Mouse (Mus musculus) limb, embryonic 14.5 days (tissue): ENCODE results near the gene Cttnbp2nl. TPM values are rescaled to one million over a fixed set of nuclear protein-coding genes. Genes with fewer than 3 reads are reported as not detected.

Experiments used
- ATAC-seq: fragments of 200-750 bp; cut with Nextera tagmentation; 2 replicates; pipeline ENCODE4 v1.8.0; 2017; ENCODE audit warnings: low read depth, moderate number of reproducible peaks, moderate TSS enrichment; ENCODE audit not compliant: low FRiP score
- DNase-seq: peaks from one replicate; pipeline ENCODE4 v3.0.0-alpha.2; 2015; ENCODE audit warnings: low spot score
- H3K27ac ChIP-seq: fragments of 300-500 bp; sonication (generic); replicated peaks from 2 replicates; pipeline ENCODE4 v1.5.1; 2014; ENCODE audit warnings: low read depth, mild to moderate bottlenecking, low read length, moderate library complexity, mixed read lengths
- H3K27me3 ChIP-seq: fragments of 300-500 bp; sonication (generic); 2 replicates; pipeline ENCODE4 v1.6.1; 2014; ENCODE audit warnings: low read length, mixed read lengths; ENCODE audit not compliant: control insufficient read depth, insufficient read depth
- H3K36me3 ChIP-seq: fragments of 300-500 bp; sonication (generic); 2 replicates; pipeline ENCODE4 v1.6.1; 2014; ENCODE audit warnings: mild to moderate bottlenecking, low read length, moderate library complexity, mixed read lengths; ENCODE audit not compliant: control insufficient read depth, insufficient read depth
- H3K4me1 ChIP-seq: fragments of 300-500 bp; sonication (generic); 2 replicates; pipeline ENCODE4 v1.6.1; 2014; ENCODE audit warnings: antibody characterized with exemption, low read length, mixed read lengths; ENCODE audit not compliant: control insufficient read depth, insufficient read depth
- H3K4me2 ChIP-seq: fragments of 300-500 bp; sonication (generic); replicated peaks from 2 replicates; pipeline ENCODE4 v1.6.1; 2014; ENCODE audit warnings: low read depth, mild to moderate bottlenecking, low read length, moderate library complexity; ENCODE audit not compliant: severe bottlenecking
- H3K4me3 ChIP-seq: fragments of 300-500 bp; sonication (generic); replicated peaks from 2 replicates; pipeline ENCODE4 v1.5.1; 2014; ENCODE audit warnings: low read length
- H3K9ac ChIP-seq: fragments of 300-500 bp; sonication (generic); 2 replicates; pipeline ENCODE4 v1.6.1; 2014; ENCODE audit warnings: mild to moderate bottlenecking, low read depth, low read length, moderate library complexity; ENCODE audit not compliant: severe bottlenecking
- H3K9me3 ChIP-seq: fragments of 300-500 bp; sonication (generic); 2 replicates; pipeline ENCODE4 v1.6.1; 2016; ENCODE audit warnings: low read length; ENCODE audit not compliant: control insufficient read depth
- POLR2A ChIP-seq: fragments of 200-500 bp; IDR thresholded peaks from 2 replicates; pipeline ENCODE4 v1.8.0; 2012; ENCODE audit warnings: inconsistent platforms, mild to moderate bottlenecking, moderate library complexity, borderline replicate concordance; ENCODE audit not compliant: insufficient read depth, insufficient read length; ENCODE audit errors: extremely low read depth
- WGBS: fragments of 180-500 bp; shearing (Covaris S2); extraction: QIAGEN DNeasy Blood & Tissue Kit; methylation state at CpG from one replicate; pipeline ENCODE4 v1.1.7; 2014; 5-methylcytosine and 5-hydroxymethylcytosine counted together
- polyA plus RNA-seq, 2 experiments: library from polyadenylated mRNA; depleted of rRNA in 1 of 2; stranded (reverse) in 1 of 2; unstranded in 1 of 2; fragments of >200 nt; fragmentation: Nextera tagmentation in 1 of 2; extraction: Ambion mirVana in 1 of 2; gene quantifications; 2 replicates each; pipeline versions ENCODE4 v1.2.1 to v1.2.3; 2012 to 2014

Gene Cttnbp2nl
- polyA plus RNA-seq, 2 experiments = 12.0 to 29.5 TPM

GRCm38 (mm10) chr3:104992709-104993388 lies 60.1 kb downstream of the Cttnbp2nl start:
- Histone ChIP-seq H3K4me1 (peaks cover 15% of the 10 kb centered on the region), H3K4me2 (peak overlapping the region; percentile 24), H3K27ac (0 out of 2 replicates have a peak overlapping the region, but pooled peaks have one; percentile 1), H3K27me3 (no peaks in the 10 kb centered on the region), H3K36me3 (no peaks in the 10 kb centered on the region), H3K9ac (no peak overlapping the region), H3K9me3 (no peaks in the 10 kb centered on the region), H3K4me3 (no peak overlapping the region)
- no peak for TF ChIP-seq POLR2A
- DNase-seq = peak; percentile 79
- peak; percentile 74 for ATAC-seq
- WGBS = 15% methylated on average over 23 of the region's 23 CpGs

DNA sequence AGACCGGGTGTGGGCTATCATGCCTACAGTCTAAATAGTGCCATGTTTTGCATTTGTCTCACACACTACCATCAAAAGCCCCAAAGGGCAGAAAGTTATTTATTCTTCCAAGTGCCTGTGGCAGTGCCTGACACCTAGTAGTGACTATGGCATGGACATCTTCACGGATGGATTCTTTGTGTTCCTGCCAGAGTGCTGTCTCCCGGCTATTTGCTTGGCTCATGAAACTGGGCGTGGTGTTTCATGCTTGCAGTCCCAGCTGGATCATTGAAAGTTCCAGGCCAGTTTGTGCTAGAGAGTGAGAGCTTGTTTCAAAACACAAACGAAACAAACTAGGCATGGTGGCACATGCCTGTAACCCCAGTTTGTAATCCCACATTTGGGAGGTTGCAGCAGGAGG lies 61.2 kb downstream of the Cttnbp2nl start:
- H3K27me3 ChIP-seq = no peaks in the 10 kb centered on the region
- no peak for DNase-seq
- H3K4me3 ChIP-seq = no peak overlapping the region
- no peak for TF ChIP-seq POLR2A
- ATAC-seq = no peak
- no peak overlapping the region for H3K4me2 ChIP-seq
- H3K4me1 ChIP-seq = peaks cover 12% of the 10 kb centered on the region
- H3K36me3 ChIP-seq = no peaks in the 10 kb centered on the region
- 72% methylated on average over 5 of the region's 5 CpGs for WGBS
- no peak overlapping the region for H3K9ac ChIP-seq
- no peaks in the 10 kb centered on the region for H3K9me3 ChIP-seq
- no peak overlapping the region for H3K27ac ChIP-seq

- 72% methylated on average over 5 of the region's 5 CpGs for WGBS
Observed at GRCm38 (mm10) chr3:104987884-104988283, 65.1 kb downstream of the Cttnbp2nl start.

DNA sequence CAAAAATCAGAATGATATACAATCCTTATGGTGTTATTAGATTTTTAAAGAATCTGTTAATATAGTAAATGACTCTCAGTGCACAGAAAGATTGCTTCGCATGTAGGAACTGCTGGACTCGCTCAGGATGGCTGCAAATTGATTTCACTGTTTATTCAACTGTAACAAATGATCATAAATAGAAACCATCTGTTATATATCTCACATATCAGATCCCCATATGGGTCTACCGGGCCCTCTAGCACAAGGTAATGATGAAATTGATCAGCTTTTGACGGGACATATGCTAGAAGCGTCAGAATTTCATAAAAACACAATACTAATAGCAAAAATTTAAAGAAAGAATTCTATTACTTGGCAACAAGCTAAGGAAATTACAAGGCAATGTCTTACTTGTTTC lies 73.2 kb downstream of the Cttnbp2nl start:
- no peaks in the 10 kb centered on the region for H3K4me1 ChIP-seq
- TF ChIP-seq POLR2A = no peak
- H3K9ac ChIP-seq = no peak overlapping the region
- no peaks in the 10 kb centered on the region for H3K27me3 ChIP-seq
- ATAC-seq (no peak), DNase-seq (no peak)
- H3K27ac ChIP-seq = no peak overlapping the region
- no peaks in the 10 kb centered on the region for H3K36me3 ChIP-seq
- WGBS = 51% methylated on average over 5 of the region's 5 CpGs
- no peaks in the 10 kb centered on the region for H3K9me3 ChIP-seq
- no peak overlapping the region for H3K4me3 ChIP-seq
- H3K4me2 ChIP-seq = no peak overlapping the region

More at GRCm38 (mm10) chr3:104987884-104988283, 65.1 kb downstream of the Cttnbp2nl start:
- Histone ChIP-seq H3K9me3 (no peaks in the 10 kb centered on the region), H3K9ac (no peak overlapping the region), H3K4me3 (no peak overlapping the region), H3K4me2 (no peak overlapping the region), H3K27me3 (no peaks in the 10 kb centered on the region), H3K4me1 (0 out of 2 replicates have a peak, but pooled peaks cover under 1% of the 10 kb centered on the region), H3K27ac (no peak overlapping the region), H3K36me3 (no peaks in the 10 kb centered on the region)
- ATAC-seq = no peak
- no peak for TF ChIP-seq POLR2A
- DNase-seq = no peak

GRCm38 (mm10) chr3:104967548-104968300 lies 85.2 kb downstream of the Cttnbp2nl start:
- Histone ChIP-seq H3K9me3 (no peaks in the 10 kb centered on the region), H3K27me3 (no peaks in the 10 kb centered on the region), H3K27ac (peak overlapping the region; percentile 83), H3K4me3 (peak overlapping the region; percentile 56), H3K9ac (peak overlapping the region; percentile 76), H3K36me3 (no peaks in the 10 kb centered on the region), H3K4me2 (peak overlapping the region; percentile 83), H3K4me1 (peaks cover 17% of the 10 kb centered on the region)
- WGBS = under 1% methylated on average over 40 of the region's 49 CpGs
- TF ChIP-seq POLR2A = 0 out of 2 replicates have a peak, but pooled peaks have one; percentile 18
- DNase-seq = peak; percentile 73
- peak; percentile 81 for ATAC-seq
